Mouse (Mus musculus): ENCODE data around the gene Sord. TPM values are rescaled to one million over a fixed set of nuclear protein-coding genes. Genes with fewer than 3 reads are reported as not detected.

The Sord gene
- total RNA-seq, 2 experiments from 2014 or later, result 162 to 168 TPM

DNA sequence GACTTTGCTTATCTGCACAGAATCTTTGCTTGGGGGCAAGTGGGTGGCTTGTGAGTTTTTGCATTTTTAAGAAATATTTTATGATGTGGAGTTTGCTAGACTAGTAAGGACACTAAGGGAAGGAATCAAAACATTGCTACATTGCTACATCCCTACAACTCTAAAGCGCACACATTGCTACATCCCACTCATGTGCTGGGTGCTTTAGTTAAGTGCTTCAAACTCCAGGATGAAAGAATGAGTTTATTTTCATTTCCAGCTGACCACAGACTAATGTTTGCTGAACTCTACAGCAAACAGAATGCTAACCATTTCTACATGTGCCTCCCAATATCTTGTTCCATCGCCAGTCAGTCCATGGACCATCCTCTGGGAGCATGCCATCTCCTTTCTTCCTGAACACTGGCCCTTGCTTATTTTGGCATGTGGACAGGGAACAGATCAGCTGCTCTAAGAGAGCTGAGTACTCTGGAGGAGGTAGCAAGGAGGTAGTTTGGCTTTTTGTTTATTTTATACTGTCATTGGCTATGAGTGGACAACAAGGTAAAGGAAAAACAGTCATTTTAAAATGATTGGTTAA is 3.4 kb downstream of the Sord start:
- intact Hi-C loops (cut with DNase I), result no loop called here

DNA sequence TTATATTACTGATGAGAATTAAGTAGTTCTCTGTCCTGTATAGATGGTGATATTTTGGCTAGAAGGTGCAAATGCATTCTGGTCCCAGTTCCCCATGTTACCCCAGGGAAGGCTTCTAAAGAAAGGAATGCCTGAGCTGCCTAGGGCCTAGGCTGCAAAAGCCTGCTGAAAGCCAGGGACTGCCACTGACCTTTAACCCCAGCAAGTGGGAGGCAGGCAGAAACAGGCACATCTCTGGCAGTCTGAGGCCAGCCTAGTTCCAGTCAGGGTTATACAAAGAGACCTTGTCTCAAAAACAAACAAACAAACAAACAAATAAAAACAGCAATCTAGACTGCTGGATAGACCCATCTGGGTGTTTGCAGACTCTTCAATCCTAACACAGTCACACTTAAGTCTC is 6.2 kb downstream of the Sord start:
- intact Hi-C loops (cut with DNase I), result loop anchor here (5.0 kb wide), 1 partner anchor 62 kb away; no protein-coding TSS in a partner anchor

More for the DNA sequence above, 3.4 kb downstream of the Sord start:
- no peak for DNase-seq

DNA sequence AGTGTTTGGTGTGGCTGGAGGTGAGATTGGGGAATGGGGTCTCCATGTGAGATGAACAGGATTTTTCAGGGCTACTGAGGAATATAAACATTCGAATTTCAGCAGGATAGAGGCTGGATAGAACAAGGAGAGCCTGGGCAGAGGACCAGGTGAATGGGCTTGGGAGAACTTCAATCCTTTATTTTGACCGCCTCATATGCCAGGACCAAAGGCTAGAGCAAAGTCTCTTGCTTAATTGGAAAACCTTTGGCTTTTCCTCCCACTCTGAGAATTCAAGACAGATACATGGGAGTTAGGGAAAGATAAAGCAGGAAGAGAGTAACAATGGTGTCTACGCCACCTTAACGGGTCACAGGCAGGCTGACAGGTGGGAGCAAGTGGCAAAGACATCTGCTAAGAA is 6.7 kb downstream of the Sord start:
- intact Hi-C loops (cut with DNase I), result loop anchor here (5.0 kb wide), 1 partner anchor 61 kb away; no protein-coding TSS in a partner anchor

More for the DNA sequence above, 6.2 kb downstream of the Sord start:
- no peak for DNase-seq

DNA sequence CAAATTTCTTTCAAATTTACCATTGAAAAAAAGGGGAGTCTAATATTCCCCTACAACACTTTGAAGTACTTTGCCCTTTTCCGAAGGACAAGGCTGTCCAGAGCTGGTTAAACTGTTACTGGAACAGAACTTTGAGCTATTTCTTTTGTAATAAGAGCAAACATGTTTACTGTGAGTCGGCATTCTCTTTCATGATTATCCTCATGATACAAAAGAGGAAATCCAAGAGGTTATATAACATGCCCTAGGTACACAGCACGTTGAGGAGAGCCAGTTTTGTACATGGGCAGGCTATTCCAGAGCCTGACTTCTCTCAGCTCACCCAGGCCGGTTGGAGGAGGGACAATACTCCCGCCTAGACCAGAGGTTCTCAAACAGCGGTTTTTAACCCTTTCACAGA is 7.4 kb downstream of the Sord start:
- intact Hi-C loops (cut with DNase I), result loop anchor here (5.0 kb wide), 1 partner anchor 60 kb away; no protein-coding TSS in a partner anchor
- DNase-seq, result no peak

More for the DNA sequence above, 6.7 kb downstream of the Sord start:
- DNase-seq, result no peak

DNA sequence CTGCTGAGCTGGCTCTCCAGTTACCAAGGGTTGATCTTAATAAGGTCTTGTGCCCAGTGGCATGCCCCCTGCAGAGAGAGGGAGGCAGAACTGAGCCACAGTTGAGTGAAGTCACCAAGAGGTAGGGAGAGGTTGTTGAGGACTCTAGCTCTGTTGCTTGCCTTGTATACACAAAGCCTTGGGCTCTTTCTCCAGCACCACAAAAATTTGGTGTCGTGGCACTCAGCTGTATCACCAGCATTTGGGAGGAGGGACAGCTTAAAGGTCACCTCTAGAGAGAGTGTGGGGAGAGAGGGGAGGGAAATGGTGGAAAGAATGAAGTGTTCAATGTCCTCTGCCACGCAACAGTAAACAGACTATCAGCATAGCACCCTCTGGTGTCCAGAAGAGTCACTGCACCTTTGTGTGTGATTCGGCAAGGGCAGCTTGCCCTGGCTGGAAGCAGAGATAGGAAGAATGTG is 9.2 kb downstream of the Sord start:
- intact Hi-C loops (cut with DNase I), result loop anchor here (1.0 to 5.0 kb wide), 3 partner anchors 49 to 175 kb away; no protein-coding TSS in a partner anchor
- DNase-seq, result peak; percentile 77 to 80

DNA sequence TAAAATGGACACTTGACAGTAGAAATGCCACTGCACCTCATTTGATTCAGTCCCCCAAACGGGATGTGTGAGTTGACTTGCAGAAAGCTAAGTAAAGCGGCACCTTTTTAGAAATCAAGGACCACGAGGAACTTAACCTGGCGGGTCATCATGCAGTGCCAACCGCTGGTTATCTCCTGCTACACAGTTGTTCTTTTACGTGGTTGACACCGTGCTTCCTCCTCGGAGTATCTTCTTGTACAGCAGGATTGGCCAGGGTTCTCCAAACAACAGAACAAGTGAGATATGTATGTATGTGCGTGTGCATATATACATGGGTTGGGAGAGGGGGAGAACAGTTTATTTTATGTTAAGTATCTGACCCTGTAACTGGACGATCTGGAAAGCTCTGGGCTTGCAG is 13.2 kb downstream of the Sord start:
- DNase-seq, result no peak
- intact Hi-C loops (cut with DNase I), result no loop called here

DNA sequence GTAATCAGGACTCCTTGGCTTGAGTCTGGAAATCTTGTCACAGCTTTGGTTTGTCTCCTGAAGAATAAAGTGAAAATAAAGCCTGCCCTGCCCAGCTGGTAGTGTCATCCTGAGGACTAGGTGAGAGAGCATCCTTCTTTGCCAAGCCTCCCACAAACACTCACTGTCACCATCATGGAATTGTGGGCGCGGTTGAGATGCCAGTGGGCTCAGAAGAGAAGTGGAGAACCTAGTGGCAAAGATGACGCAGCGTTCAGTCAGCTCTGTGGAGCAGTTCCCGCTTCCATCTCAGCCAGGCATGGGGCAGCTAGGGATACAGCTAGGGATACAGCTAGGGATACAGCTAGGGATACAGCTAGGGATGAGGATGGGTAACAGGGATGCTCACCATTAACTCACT is 21.4 kb downstream of the Sord start:
- intact Hi-C loops (cut with DNase I), result no loop called here
- DNase-seq, result no peak

DNA sequence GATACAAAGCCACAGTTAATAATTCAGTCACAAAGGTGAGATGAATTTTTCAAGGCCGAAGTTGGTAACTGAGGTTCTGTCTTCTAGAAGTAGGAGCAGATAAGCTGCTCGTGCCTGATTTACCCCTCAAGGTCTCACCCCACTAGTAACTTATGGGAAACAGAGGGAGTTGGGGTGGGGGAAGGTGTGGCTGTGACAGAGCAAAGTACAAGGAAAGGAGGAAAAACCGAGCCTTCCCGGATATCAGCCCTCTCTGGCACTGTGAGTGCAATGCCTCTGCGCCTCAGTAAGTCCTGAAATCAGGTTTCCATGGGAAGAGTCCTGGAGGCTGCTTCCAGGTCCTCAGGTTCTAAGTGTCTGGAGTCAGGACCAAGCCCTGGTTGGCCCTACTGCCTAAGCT is 26.2 kb downstream of the Sord start:
- no peak for DNase-seq
- intact Hi-C loops (cut with DNase I), result no loop called here

DNA sequence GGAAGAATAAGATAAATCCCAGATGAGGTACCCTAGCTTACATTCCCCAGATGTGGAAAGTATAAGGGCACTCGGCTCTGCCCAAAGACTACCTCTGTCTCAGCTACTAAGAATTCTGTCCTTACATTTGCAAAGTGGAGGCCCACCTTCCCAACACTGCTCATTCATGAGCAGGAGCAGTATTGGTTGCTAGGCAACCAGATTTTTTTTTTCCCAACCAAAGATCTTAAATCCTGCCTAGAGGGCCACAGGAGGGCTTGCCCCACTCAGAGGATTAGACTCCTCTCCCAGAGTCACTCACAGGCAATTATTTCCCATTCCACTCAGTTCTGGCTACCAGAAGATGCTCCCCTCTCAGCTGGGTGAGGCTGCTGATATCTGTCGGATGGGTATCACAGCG is 30.1 kb downstream of the Sord start:
- no peak for DNase-seq
- intact Hi-C loops (cut with DNase I), result no loop called here

DNA sequence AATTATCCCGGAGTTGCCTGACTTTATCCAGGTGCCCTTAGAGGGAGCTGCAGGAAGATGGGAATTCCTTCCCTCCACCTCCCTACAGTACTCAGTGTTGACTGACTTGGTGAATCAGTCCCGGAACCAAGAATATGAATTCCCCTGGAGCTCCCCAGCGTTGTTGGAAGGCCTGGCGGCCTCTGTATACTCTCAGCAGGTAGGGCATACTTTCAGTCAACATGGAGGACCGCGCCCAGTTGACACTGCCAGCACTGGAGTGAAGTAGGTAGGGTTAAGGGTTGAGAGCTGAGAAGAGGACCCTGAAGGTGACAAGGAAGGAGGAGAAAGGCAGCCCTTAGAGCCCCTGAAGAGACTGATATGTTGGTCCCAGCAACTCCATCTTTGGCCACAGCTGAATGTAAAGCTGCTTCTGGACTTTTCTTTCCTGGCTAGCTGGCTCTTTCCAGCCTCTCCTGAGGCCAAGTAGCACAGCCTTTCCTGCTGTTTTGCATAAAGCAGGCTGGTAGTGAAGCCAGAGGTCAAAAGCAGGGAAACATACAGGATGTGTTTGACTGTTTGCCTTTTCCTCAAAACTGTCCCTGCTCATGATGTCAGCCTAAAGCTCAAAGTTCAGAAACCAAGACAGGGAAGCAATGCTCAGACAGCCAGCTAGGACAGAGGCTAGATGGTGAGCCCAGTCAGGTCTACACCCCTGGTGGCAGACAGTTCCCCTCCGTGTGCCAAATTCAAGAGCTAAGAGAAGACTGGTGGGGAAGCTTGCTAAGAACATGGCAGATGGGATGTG is 32.1 kb downstream of the Sord start:
- intact Hi-C loops (cut with DNase I), result no loop called here
- DNase-seq, result no peak

DNA sequence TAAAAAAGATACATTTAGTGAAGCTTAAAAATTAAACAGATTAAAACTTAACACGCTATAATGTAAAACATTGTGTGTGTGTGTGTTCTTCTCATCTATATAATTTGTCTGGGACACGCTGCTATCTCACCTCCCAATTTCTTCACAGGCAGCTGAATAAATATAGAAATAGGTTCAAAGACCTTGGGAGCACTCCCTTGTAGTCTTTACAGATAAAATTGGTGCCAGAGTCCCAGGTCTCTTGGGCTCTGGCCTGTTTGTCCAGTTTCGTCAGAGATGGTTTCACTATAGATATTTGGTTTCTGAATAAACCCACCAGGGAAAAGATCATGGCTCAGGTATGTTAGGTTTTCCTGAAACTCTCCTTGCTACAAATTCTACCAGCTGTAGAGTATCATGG is 44.2 kb downstream of the Sord start:
- intact Hi-C loops (cut with DNase I), result no loop called here
- DNase-seq, result no peak

DNA sequence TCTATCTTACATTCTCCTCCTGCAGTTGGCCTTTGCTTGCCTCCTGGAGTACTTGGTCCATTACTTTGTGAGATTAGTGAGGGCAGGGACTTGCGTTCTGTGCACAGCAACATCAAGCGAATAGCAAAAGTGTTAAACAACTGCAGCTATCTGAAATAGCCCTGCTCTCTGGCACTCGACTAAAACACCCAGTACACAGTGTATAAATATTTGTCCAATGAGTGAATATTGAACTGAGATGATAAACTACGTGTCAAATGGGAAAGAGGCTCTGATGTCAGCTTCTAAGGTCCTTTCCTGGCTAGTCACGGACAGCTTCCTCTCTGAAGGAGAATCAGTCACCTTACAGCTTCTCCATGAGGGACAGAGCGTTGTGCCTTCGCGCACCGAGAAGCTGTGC is 49.5 kb downstream of the Sord start:
- intact Hi-C loops (cut with DNase I), result no loop called here
- DNase-seq, result no peak

DNA sequence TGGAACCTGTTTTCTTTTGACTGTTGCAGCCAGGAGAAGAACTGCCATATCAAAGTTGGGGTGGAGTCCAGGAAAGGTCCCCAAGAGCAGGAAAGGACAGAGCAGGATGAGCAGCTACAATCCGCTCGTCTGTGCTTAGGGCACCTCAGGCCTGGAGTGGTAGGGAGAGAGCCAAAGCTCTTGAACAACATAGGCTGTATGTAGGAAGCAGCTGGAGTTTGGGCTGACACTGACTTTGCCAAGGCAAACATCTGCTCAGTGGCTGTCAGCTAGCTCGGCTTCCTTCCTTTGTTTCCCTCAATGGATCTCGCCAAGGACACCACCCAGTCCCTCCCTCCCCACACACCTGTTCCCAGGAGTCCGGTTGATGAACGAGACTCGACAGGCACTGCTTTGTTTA is 51.6 kb downstream of the Sord start:
- intact Hi-C loops (cut with DNase I), result no loop called here
- DNase-seq, result no peak

DNA sequence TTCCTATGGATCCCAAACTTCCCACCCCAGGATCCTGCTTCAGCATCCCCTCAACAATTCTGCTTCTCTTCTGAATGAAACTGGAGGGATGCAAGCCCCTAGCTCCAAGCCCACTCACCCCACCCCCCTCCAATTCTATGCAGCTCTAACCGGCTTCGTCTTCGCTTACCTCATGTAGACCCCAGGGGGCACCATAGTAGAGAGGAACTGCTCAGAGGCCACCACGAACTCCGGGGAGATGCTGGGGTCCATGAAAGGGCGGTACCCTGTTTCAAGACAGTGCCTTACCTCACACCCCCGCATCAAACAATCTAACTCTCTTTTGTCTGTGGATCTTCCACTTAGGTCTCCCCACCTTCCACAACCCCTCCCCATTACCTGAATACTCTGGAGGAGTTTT is 60.4 kb downstream of the Sord start:
- no peak for DNase-seq
- intact Hi-C loops (cut with DNase I), result no loop called here

DNA sequence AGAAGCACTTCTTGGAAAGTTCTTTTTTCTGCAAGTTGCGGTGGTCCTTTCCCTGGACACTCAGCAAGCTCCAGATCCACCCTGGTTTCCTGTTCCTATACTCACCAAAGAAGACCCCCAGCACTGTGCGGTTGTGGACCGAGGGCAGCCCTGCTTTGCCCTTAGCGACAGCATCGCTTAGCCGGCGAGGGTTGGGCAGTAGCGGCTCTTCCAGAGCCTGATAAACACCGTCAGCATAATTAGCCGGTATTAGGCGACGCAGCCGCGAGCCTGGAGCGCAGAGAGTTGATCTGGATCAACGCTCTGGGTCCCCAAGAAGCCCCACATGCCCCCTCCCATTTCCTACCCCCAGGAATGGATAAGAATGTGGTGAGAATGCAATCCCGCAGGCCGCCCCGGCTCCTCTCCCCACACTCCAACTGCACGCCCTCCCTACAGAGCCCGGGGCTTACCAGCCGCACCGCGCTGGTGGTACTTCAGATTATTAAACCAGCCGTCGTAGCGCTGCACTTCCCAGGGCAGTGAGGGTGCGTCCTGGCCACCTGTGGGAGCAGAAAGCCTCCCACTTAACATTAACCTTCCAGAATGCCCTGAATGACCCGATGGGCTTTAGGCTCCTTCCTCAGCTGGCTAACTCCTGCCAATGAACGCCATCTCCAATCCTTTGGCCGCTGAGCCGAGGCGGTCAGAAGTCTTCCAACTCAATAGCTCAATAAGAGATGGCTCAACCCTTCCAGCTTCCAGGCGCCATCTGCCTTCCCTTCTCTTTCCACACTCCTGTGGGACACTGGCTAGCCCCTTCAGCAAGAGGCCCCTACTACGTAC is 62.9 kb downstream of the Sord start:
- intact Hi-C loops (cut with DNase I), result no loop called here
- no peak for DNase-seq

DNA sequence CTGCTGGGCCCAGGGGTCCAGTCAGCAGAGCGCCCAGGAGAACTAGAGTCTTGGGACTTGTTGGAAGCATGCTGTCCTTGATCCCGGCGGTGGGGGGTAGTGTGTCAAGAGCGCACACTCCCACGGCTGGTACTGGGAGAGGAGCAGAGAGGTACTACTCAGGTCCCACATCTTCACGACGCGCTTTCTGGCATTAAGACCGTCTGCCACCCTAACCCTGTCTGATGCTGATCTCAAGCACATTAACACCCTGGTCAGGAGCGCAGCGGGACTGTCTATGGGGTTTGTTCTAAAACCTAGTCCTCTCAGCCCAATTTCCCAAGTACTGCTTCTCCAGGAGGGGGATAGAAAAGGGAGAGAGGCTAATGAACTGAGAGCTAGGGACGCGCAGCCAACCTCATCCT is 63.5 kb downstream of the Sord start, which contains the start of gene Duox2:
Gene Duox2 (minus strand): TSS at position 354 of the 404 bp plus-strand sequence.
- DNase-seq, result no peak
- intact Hi-C loops (cut with DNase I), result no loop called here

DNA sequence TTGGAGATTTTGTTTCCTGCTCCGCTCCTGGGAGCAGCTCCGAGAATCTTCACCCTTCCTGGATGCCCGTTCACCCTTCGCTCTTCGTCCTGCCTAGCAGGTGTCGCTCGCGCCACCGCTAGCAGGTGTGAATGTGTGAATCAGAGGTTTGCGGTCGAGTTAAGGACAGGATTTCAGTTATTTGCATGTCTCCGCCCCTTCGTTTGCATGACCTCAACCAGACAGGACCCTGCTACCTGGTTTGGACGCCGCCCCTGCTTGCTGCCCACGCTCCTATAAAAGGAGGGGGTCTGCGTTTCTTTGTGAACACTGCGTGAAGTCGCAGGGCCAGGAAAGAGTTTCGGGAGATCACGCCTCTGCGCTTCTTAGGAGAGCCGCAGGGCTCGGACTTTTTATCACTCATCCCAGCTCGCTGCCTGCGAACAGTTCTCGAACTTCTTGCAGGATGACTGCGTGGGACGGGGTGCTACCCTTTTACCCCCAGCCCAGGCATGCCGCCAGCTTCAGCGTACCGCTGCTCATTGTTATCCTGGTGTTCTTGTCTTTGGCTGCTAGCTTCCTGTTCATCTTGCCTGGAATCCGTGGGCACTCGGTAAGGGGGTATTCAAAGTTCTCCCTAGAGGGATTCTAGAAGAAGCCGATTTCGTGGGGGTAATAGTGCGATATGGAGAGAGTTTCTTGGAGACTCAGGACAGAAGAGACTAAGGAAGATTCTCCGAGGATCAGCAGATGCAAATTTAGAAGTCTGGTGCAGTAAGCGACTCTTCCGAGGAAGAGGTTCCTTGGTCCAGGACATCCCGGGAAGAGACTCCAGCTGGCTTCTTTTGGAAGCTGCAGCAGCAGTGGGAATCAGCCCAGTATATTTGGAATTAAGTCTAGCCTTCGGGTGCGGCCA is 64.3 kb downstream of the Sord start, which contains the start of gene Duoxa2:
Gene Duoxa2 (plus strand): TSS at position 305 of the 895 bp plus-strand sequence.
- intact Hi-C loops (cut with DNase I), result no loop called here
- DNase-seq, result no peak

DNA sequence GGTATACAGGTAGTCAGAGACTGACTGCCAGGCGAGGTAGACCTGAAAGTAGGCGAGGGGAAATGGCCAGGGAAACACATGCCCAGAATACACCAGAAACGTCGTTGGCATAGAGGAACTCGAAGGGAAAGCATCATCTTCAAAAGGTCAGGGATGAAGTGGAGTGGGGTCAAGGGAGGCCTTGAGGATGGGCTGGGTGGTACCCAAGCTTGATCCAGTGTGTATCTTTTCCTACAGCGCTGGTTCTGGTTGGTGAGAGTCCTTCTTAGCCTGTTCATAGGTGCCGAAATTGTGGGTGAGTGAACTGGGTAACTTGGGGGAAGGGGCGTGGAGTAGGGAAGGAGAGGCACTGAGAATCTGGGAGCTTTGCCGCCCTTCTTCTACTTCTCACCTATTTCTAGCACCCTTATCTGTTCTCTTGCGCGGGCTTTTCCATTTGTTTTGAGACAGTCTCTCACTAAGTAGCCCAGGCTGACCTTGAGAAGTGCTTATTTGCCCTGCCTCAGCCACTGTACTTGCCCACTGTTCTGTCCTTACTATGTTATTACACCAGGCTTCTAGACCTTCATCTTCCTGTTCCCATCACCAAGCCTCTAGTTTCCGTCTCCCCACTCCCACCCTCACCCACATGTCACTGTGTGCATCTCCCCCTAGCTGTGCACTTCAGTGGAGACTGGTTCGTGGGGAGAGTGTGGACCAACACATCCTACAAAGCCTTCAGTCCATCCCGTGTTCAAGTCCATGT is 65.5 kb downstream of the Sord start:
- intact Hi-C loops (cut with DNase I), result loop anchor here (5.0 kb wide), 2 partner anchors 58 to 228 kb away; no protein-coding TSS in a partner anchor
- DNase-seq, result no peak

DNA sequence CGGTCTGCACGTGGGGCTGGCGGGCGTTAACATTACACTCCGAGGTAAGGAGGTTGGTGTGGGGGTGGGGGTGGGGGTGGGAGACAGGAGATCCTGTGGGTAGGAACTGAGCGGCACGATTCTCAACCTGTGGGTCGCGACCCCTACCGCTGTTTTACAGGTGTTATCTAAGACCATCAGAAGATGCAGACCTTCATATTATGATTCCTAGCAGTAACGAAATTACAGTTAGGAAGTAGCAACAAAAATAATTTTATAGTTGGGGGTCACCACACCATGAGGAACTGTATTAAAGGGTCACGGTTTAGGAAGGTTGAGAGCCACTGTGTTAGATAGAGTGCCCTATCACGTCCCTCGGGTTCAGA is 66.1 kb downstream of the Sord start:
- DNase-seq, result no peak
- intact Hi-C loops (cut with DNase I), result loop anchor here (5.0 kb wide), 2 partner anchors 58 to 228 kb away; no protein-coding TSS in a partner anchor
